8 mouse cellular contexts compared by ENCODE assay signal in genomic region chrX:142682990-142683389, GRCm38 (mm10). TPM values are rescaled to one million over a fixed set of nuclear protein-coding genes. Genes with fewer than 3 reads are reported as not detected.
DNase-seq lines count a peak whose midpoint lies in the region; ATAC-seq and TF ChIP-seq lines count a peak whose summit lies in the region.

No protein-coding gene starts in this region.

- WGBS in neural tube, embryonic 11.5 days: 32% methylated on average over 5 of the region's 5 CpGs
- 48% methylated on average over 5 of the region's 5 CpGs for WGBS in lung, adult 2 months

- no peaks in the 10 kb centered on the region for H3K9me3 ChIP-seq in neural tube, embryonic 11.5 days (ENCODE audit: control insufficient read depth, low read length)

- peak overlapping the region; percentile 71 for H3K9ac ChIP-seq in neural tube, embryonic 11.5 days (ENCODE audit: low read length)

- no peak overlapping the region; the same call in 1 of the 2 replicates for H3K27ac ChIP-seq in neural tube, embryonic 11.5 days (ENCODE audit: low read depth, low read length)

- H3K27me3 ChIP-seq in neural tube, embryonic 11.5 days (ENCODE audit: control insufficient read depth, insufficient read depth, low read length): peaks cover 6% of the 10 kb centered on the region; the same call in 1 of the 2 replicates

- peak overlapping the region; percentile 52 for H3K4me3 ChIP-seq in neural tube, embryonic 11.5 days (ENCODE audit: low read depth, low read length)
- H3K4me3 ChIP-seq in lung, adult 2 months (replicated peaks; ENCODE audit: extremely low read depth, low read depth, low read length): peak overlapping the region; percentile 2

- TF ChIP-seq CTCF in lung, adult 2 months (IDR thresholded peaks at IDR 0.05; ENCODE audit: insufficient read depth, low read length): no peak

- DNase-seq in neural tube, embryonic 11.5 days (ENCODE audit: low spot score): no peak
- no peak for DNase-seq in neural tube, embryonic 10.5 days (ENCODE audit: extremely low spot score, low spot score)
- peak; percentile 34 for DNase-seq in kidney, adult 18-20 months
- peak; percentile 36 for DNase-seq in lung, adult 2 months
- no peak for DNase-seq in layer of hippocampus, postnatal 14 days (ENCODE audit: low spot score in 2 of 2)
- no peak for DNase-seq in frontal cortex, postnatal 10 days (ENCODE audit: low spot score in 2 of 2)

- no peak for ATAC-seq in neural tube, embryonic 11.5 days (ENCODE audit: insufficient read depth, low FRiP score, low TSS enrichment)
- peak; percentile 35 for ATAC-seq in granulocyte monocyte progenitor cell, adult 5-6 weeks (replicated peaks; ENCODE audit: poor library complexity, severe bottlenecking)
- peak; percentile 73 for ATAC-seq in neutrophil, adult 5-6 weeks (ENCODE audit: extremely low read depth, insufficient number of reproducible peaks, low FRiP score, poor library complexity, severe bottlenecking)

- no peak for TF ChIP-seq POLR2A in lung, adult 2 months (IDR thresholded peaks at IDR 0.05; ENCODE audit: borderline replicate concordance, extremely low read depth, low read depth, low read length)

- H3K4me2 ChIP-seq in neural tube, embryonic 11.5 days (ENCODE audit: low read depth): peak overlapping the region; percentile 65

- H3K36me3 ChIP-seq in neural tube, embryonic 11.5 days (ENCODE audit: control insufficient read depth, insufficient read depth, low read length): no peaks in the 10 kb centered on the region

- peaks cover 4% of the 10 kb centered on the region; the same call in 1 of the 2 replicates for H3K4me1 ChIP-seq in neural tube, embryonic 11.5 days (ENCODE audit: control insufficient read depth, insufficient read depth, low read length)
- H3K4me1 ChIP-seq in lung, adult 2 months (ENCODE audit: control insufficient read depth, insufficient read depth, low read length): no peaks in the 10 kb centered on the region; the same call in none of the 2 replicates

RNA-seq across cellular contexts. Expression of gene Tmem164, which starts 1.8 kb away (rescaled TPM):
- polyA plus RNA-seq in neural tube, embryonic 11.5 days (2014; fragmentation: Nextera tagmentation; extraction: Ambion mirVana): 39.2 and 39.6 TPM in 2 replicates
- 38.0 and 44.1 TPM in 2 replicates for total RNA-seq in granulocyte monocyte progenitor cell, adult 5-6 weeks (2014; fragmentation: Nextera tagmentation)
- total RNA-seq in granulocyte monocyte progenitor cell, adult 5-6 weeks (2017): 46.0 and 49.8 TPM in 2 replicates
- 34.3 and 42.1 TPM in 2 replicates for polyA plus RNA-seq in lung, adult 2 months (2012; rRNA removed)
- total RNA-seq in neutrophil, adult 5-6 weeks (2017): 83.8 and 84.0 TPM in 2 replicates
- 10 to 100 TPM; 25.8 to 27.0 TPM for total RNA-seq in layer of hippocampus, postnatal 14 days (2021)

Comparison
In these comparisons a context has a peak if more than half of its experiments do, and no peak if none do; other contexts are left out.
1. DNase-seq: peak in kidney, adult 18-20 months (single experiment) and lung, adult 2 months (single experiment); none in neural tube, embryonic 11.5 days (single experiment), neural tube, embryonic 10.5 days (single experiment), layer of hippocampus, postnatal 14 days (0 of 2) and frontal cortex, postnatal 10 days (0 of 2).